Mouse (Mus musculus) cortical plate, adult 2 months (tissue): ENCODE measurements around the gene Cracr2b.

Experiments used
- CTCF ChIP-seq: fragments of 200-500 bp; IDR thresholded peaks from 2 replicates; pipeline ENCODE4 v1.5.1; 2011; ENCODE audit warnings: mild to moderate bottlenecking, control low read depth, low read length; ENCODE audit not compliant: insufficient read depth; ENCODE audit errors: extremely low read depth
- POLR2A ChIP-seq: fragments of 200-500 bp; IDR thresholded peaks from 2 replicates; pipeline ENCODE4 v1.6.1; 2011; ENCODE audit warnings: mild to moderate bottlenecking, low read length, control low read depth; ENCODE audit not compliant: insufficient read depth; ENCODE audit errors: extremely low read depth

DNA sequence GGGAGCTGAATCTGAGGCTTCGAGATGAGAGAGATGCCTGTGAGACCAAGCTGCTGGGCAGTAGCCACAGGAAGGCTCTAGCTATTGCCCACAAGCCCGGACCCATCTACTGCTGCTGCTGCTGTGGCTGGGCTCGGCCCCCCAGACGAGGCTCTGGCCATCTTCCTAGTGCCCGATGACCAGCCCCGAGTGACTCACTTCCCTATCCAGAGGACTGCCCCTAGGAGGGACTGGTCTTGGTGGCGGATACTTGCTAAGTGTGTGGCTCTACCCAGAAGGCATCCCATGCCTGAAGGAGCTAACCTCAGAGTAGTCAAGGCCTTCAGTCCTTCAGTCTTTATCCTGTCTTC lies 5.1 kb downstream of the Cracr2b start:
- no peak for TF ChIP-seq CTCF
- no peak for TF ChIP-seq POLR2A
